ENCODE assay signal across 8 mouse cellular contexts in genomic region chr9:58581958-58582540, GRCm38 (mm10). TPM values are rescaled to one million over a fixed set of nuclear protein-coding genes. Genes with fewer than 3 reads are reported as not detected.
DNase-seq lines count a peak whose midpoint lies in the region; ATAC-seq lines count a peak whose summit lies in the region.

TSS of gene Nptn (plus strand) at chr9:58582240.

- no peaks in the 10 kb centered on the region for H3K27me3 ChIP-seq in hindbrain, embryonic 11.5 days (ENCODE audit: control insufficient read depth, insufficient read depth, low read length)

- peak within 1 kb of the TSS; percentile 93 for H3K4me3 ChIP-seq in hindbrain, embryonic 11.5 days (ENCODE audit: low read depth, low read length)

- no peaks in the 10 kb centered on the region for H3K9me3 ChIP-seq in hindbrain, embryonic 11.5 days (ENCODE audit: control insufficient read depth, low read length)

- peak; percentile 99 for DNase-seq in Muller cell, postnatal 12 days (ENCODE audit: inconsistent ontology term)
- DNase-seq in cerebellum, adult 9-11 months, result peak; percentile 98
- peak; percentile 94 to 98 for DNase-seq in frontal cortex, adult 2 months (ENCODE audit: extremely low spot score in 1 of 2, low spot score in 1 of 2)
- peak; percentile 99 for DNase-seq in hindbrain, embryonic 11.5 days (ENCODE audit: low spot score)
- peak; percentile 95 to 97 for DNase-seq in layer of hippocampus, postnatal 10 days (ENCODE audit: low spot score in 2 of 2)
- peak; percentile 98 for DNase-seq in lung, postnatal 10 days
- DNase-seq in ovary, postnatal 36 days (ENCODE audit: low spot score), result peak; percentile 97
- DNase-seq in thymus, postnatal 25 days, result peak; percentile 97

- no peaks in the 10 kb centered on the region for H3K36me3 ChIP-seq in hindbrain, embryonic 11.5 days (ENCODE audit: control insufficient read depth, insufficient read depth, low read length)

- peak; percentile 99 for ATAC-seq in hindbrain, embryonic 11.5 days (ENCODE audit: low FRiP score)

- WGBS in hindbrain, embryonic 11.5 days, result under 1% methylated on average over 39 of the region's 56 CpGs

- H3K27ac ChIP-seq in hindbrain, embryonic 11.5 days (ENCODE audit: low read depth, low read length), result peak within 1 kb of the TSS; percentile 98

- H3K4me2 ChIP-seq in hindbrain, embryonic 11.5 days (replicated peaks; ENCODE audit: low read depth, low read length), result peak within 1 kb of the TSS; percentile 66

- no peaks in the 10 kb centered on the region for H3K4me1 ChIP-seq in hindbrain, embryonic 11.5 days (replicated peaks; ENCODE audit: control insufficient read depth, insufficient read depth, low read length)

- peak within 1 kb of the TSS; percentile 96 for H3K9ac ChIP-seq in hindbrain, embryonic 11.5 days (ENCODE audit: low read depth, low read length)

RNA-seq across cellular contexts. Expression of gene Nptn, which starts in this region (rescaled TPM):
- polyA plus RNA-seq in frontal cortex, adult 2 months (2012; rRNA removed), result 986 and 1,010 TPM in 2 replicates
- 70.4 and 75.4 TPM in 2 replicates for polyA plus RNA-seq in hindbrain, embryonic 11.5 days (2014; fragmentation: Nextera tagmentation; extraction: Ambion mirVana)
- 100 to 1,000 TPM; 625 to 664 TPM for total RNA-seq in layer of hippocampus, postnatal 10 days (2021)

Comparison
In these comparisons a context has a peak if more than half of its experiments do, and no peak if none do; other contexts are left out.
1. Peak in every context shown above with its lines: DNase-seq, ATAC-seq, H3K4me3 ChIP-seq and H3K27ac ChIP-seq.
2. RNA of gene Nptn (polyA plus RNA-seq): 986 to 1,010 TPM in frontal cortex, adult 2 months; 70.4 to 75.4 TPM in hindbrain, embryonic 11.5 days; every median in the first group is over 10 times any median in the second.